Mouse (Mus musculus): Measurements from ENCODE around the gene Endog. TPM values are rescaled to one million over a fixed set of nuclear protein-coding genes. Genes with fewer than 3 reads are reported as not detected.
A peak's percentile ranks its signal among the peaks of the same experiment; 100 is the strongest.

Gene Endog
- polyA plus RNA-seq, 1 experiment from 2014 or later, result 43.2 TPM

DNA sequence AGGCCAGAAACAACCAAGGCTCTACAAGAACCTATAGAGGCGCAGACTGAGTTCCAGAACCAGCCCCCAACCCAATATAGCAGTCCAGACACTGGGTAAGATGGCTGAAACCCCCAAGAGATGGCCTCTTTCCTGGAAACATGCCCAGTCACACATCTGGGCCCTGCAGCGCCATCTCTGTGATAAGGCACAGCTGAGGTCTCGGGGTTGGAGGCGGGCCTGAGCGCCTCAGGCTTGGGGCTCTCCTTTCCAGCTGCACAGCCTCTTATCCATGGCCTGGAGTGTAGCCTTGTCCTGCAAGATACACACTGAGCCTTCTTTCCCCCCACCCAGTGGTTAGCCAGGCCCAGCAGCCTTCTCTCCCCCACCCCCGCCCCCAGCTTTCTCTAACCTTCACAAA is 14.0 kb downstream of the Endog start:
- Histone ChIP-seq H3K9ac (ENCODE audit: low read length) (no peak overlapping the region), H3K36me3 (ENCODE audit: control insufficient read depth, insufficient read depth, low read length) (0 out of 2 replicates have a peak, but pooled peaks cover 9% of the 10 kb centered on the region), H3K4me2 (ENCODE audit: low read length) (no peak overlapping the region), H3K9me3 (ENCODE audit: control insufficient read depth, low read length) (peaks cover 6% of the 10 kb centered on the region; the same call in 1 of the 2 replicates), H3K27ac (replicated peaks in 1 of 2; ENCODE audit: control insufficient read depth in 1 of 2, insufficient read depth in 1 of 2, low read depth in 2 of 2, low read length in 2 of 2) (no peak overlapping the region), H3K4me3 (ENCODE audit: control insufficient read depth in 1 of 2, insufficient read depth in 1 of 2, low read depth in 1 of 2, low read length in 2 of 2) (no peak overlapping the region), H3K27me3 (ENCODE audit: control insufficient read depth, insufficient read depth, low read length) (no peaks in the 10 kb centered on the region), H3K4me1 (ENCODE audit: control insufficient read depth in 2 of 2, insufficient read depth in 2 of 2, low read length in 2 of 2) (no peaks in the 10 kb centered on the region)
- no peak for ATAC-seq (ENCODE audit: insufficient number of reproducible peaks, insufficient read depth, low FRiP score, low read depth)
- WGBS, result 66% methylated on average over 6 of the region's 6 CpGs

DNA sequence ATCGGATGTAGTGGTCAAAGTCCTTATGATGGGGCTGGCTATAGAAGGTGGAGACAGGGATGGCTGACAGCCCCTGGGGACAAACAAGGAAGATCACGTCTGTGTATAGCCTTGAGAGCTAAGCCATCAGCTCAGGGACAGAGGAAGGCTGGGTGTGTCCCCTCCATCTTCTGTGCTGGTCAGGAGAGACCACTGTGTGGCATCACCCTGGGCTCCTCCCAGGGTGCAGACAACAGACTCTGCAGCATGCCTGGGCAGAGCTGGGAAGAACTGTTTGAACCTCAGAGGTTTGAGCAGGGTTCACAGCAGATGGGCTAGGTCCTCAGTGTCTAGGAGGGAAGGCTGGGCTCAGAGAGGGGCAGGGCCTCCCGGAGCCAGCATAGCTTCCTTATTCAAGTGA is 14.4 kb downstream of the Endog start:
- no peaks in the 10 kb centered on the region for H3K4me1 ChIP-seq (ENCODE audit: control insufficient read depth in 2 of 2, insufficient read depth in 2 of 2, low read length in 2 of 2)
- 74% methylated on average over 3 of the region's 3 CpGs for WGBS
- H3K9me3 ChIP-seq (ENCODE audit: control insufficient read depth, low read length), result peaks cover 6% of the 10 kb centered on the region; the same call in 1 of the 2 replicates
- no peak overlapping the region for H3K4me2 ChIP-seq (ENCODE audit: low read length)
- no peaks in the 10 kb centered on the region for H3K27me3 ChIP-seq (ENCODE audit: control insufficient read depth, insufficient read depth, low read length)
- no peak overlapping the region for H3K27ac ChIP-seq (replicated peaks in 1 of 2; ENCODE audit: control insufficient read depth in 1 of 2, insufficient read depth in 1 of 2, low read depth in 2 of 2, low read length in 2 of 2)
- H3K36me3 ChIP-seq (ENCODE audit: control insufficient read depth, insufficient read depth, low read length), result 0 out of 2 replicates have a peak, but pooled peaks cover 9% of the 10 kb centered on the region
- no peak overlapping the region for H3K9ac ChIP-seq (ENCODE audit: low read length)
- ATAC-seq (ENCODE audit: insufficient number of reproducible peaks, insufficient read depth, low FRiP score, low read depth), result no peak
- no peak overlapping the region for H3K4me3 ChIP-seq (ENCODE audit: control insufficient read depth in 1 of 2, insufficient read depth in 1 of 2, low read depth in 1 of 2, low read length in 2 of 2)

DNA sequence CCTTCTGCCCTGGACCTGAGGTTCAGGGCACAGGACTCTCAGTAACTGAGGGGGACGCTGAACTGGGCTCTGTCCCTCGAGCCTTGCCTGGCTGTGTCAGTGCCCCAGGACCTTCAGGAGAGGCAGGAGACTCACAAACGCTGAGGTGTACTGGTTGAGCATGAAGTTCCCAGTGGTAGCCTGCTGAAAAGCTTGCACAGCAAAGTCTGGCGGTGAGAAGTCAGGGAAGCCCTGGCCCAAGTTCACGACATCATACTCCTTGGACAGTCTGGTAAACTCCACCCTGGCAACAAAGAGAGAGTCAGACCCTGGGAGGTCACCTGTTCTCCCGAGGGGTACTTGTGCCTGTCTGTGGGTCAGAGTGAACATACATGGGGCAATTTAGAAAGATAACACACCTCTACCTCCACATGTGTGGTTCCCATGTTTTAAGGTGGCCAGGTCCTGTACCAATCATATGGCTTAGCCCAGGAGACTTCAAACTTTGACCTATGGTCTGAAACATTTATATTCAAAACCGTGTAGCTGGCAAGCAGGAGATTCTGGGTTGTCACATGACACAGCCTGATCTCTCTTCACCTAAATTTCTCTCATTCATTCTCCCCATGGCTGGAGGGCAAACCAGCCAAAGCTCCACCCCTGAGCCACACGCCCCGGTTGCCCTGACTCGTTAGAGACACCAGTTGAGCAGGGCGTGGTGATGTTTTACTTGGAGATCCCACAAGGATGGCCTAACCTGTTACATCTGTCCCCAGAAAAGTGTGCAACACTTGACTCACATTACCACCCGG is 20.7 kb downstream of the Endog start:
- 86% methylated on average over 12 of the region's 12 CpGs for WGBS

DNA sequence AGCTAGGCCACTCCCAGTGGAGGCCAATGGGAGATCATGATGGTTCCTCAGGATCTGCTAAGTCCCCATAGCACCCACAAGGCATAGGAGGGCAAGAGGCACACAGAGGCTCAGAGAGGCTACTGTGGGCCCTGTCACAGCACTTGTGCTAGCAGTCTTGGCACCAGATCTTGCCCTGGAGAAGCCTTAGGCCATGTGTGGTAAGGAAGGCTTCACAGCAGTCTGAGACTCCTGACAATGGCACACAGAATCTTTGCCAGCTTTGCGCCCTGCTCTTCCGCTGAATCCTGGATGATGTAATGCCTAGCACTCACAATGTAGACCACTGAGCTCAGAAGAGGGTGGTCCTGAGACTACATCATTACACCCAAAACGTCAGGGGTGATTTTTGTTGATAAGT is 23.4 kb downstream of the Endog start:
- Histone ChIP-seq H3K9me3 (ENCODE audit: control insufficient read depth, low read length) (no peaks in the 10 kb centered on the region), H3K36me3 (ENCODE audit: control insufficient read depth, insufficient read depth, low read length) (no peaks in the 10 kb centered on the region), H3K27me3 (ENCODE audit: control insufficient read depth, insufficient read depth, low read length) (no peaks in the 10 kb centered on the region), H3K4me3 (ENCODE audit: control insufficient read depth in 1 of 2, insufficient read depth in 1 of 2, low read depth in 1 of 2, low read length in 2 of 2) (no peak overlapping the region), H3K27ac (replicated peaks in 1 of 2; ENCODE audit: control insufficient read depth in 1 of 2, insufficient read depth in 1 of 2, low read depth in 2 of 2, low read length in 2 of 2) (no peak overlapping the region), H3K4me1 (ENCODE audit: control insufficient read depth in 2 of 2, insufficient read depth in 2 of 2, low read length in 2 of 2) (peaks cover 0 to under 1% of the 10 kb centered on the region in 2 experiments; a peak in 1 of 4 replicates), H3K9ac (ENCODE audit: low read length) (no peak overlapping the region), H3K4me2 (ENCODE audit: low read length) (no peak overlapping the region)
- ATAC-seq (ENCODE audit: insufficient number of reproducible peaks, insufficient read depth, low FRiP score, low read depth), result no peak
- WGBS, result 71% methylated on average over 3 of the region's 3 CpGs

More for the DNA sequence above, 20.7 kb downstream of the Endog start:
- no peak for ATAC-seq (ENCODE audit: insufficient number of reproducible peaks, insufficient read depth, low FRiP score, low read depth)
- Histone ChIP-seq H3K27ac (replicated peaks in 1 of 2; ENCODE audit: control insufficient read depth in 1 of 2, insufficient read depth in 1 of 2, low read depth in 2 of 2, low read length in 2 of 2) (no peak overlapping the region), H3K4me2 (ENCODE audit: low read length) (no peak overlapping the region), H3K27me3 (ENCODE audit: control insufficient read depth, insufficient read depth, low read length) (no peaks in the 10 kb centered on the region), H3K36me3 (ENCODE audit: control insufficient read depth, insufficient read depth, low read length) (no peaks in the 10 kb centered on the region), H3K9ac (ENCODE audit: low read length) (no peak overlapping the region), H3K4me1 (ENCODE audit: control insufficient read depth in 2 of 2, insufficient read depth in 2 of 2, low read length in 2 of 2) (no peaks in the 10 kb centered on the region), H3K9me3 (ENCODE audit: control insufficient read depth, low read length) (no peaks in the 10 kb centered on the region), H3K4me3 (ENCODE audit: control insufficient read depth in 1 of 2, insufficient read depth in 1 of 2, low read depth in 1 of 2, low read length in 2 of 2) (no peak overlapping the region)

DNA sequence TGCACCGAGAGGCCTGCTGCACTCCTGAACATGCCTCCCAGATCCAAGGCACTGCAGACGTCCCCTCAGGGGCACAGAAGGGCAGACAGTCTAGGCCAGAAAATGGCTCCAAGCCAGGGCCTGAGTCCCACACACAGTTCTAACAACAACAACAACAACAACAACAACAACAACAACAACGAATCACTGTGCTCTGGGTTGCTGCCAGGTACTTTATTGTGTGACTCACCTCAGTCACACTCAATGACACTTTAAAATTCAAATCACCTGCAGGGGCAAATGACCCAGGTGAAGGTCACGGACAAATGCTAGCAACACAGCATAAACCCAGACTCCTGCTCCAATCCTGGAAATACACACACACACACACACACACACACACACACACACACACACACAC is 26.7 kb downstream of the Endog start:
- Histone ChIP-seq H3K4me2 (ENCODE audit: low read length) (no peak overlapping the region), H3K9me3 (ENCODE audit: control insufficient read depth, low read length) (no peaks in the 10 kb centered on the region), H3K36me3 (ENCODE audit: control insufficient read depth, insufficient read depth, low read length) (no peaks in the 10 kb centered on the region), H3K27ac (replicated peaks in 1 of 2; ENCODE audit: control insufficient read depth in 1 of 2, insufficient read depth in 1 of 2, low read depth in 2 of 2, low read length in 2 of 2) (no peak overlapping the region), H3K4me1 (ENCODE audit: control insufficient read depth in 2 of 2, insufficient read depth in 2 of 2, low read length in 2 of 2) (peaks cover 2 to 13% of the 10 kb centered on the region in 2 experiments; a peak in 3 of 4 replicates), H3K9ac (ENCODE audit: low read length) (no peak overlapping the region), H3K27me3 (ENCODE audit: control insufficient read depth, insufficient read depth, low read length) (no peaks in the 10 kb centered on the region), H3K4me3 (ENCODE audit: control insufficient read depth in 1 of 2, insufficient read depth in 1 of 2, low read depth in 1 of 2, low read length in 2 of 2) (no peak overlapping the region)
- WGBS, result 51% methylated on average over 4 of the region's 4 CpGs
- ATAC-seq (ENCODE audit: insufficient number of reproducible peaks, insufficient read depth, low FRiP score, low read depth), result peak; percentile 13; the same call in 1 of the 2 replicates

DNA sequence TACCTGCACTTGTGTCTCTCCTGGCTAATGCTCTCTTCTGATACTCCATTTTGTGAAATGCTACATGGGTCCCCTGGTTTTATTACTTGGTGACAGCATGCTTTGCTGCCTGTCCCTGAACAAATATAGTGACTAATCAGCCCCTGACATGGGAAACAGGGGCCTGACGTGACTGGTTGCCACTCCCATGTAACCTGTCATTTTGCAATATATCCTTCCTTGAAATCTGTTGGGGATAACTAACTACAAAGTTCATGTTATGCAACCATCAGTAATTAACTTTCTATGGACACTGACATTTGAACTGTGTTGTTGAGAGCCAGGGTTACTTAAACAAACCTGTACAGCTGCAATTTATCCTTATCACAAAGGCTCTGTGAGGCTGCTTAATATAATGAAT is 28.7 kb downstream of the Endog start:
- Histone ChIP-seq H3K4me1 (ENCODE audit: control insufficient read depth in 2 of 2, insufficient read depth in 2 of 2, low read length in 2 of 2) (peaks cover 2 to 19% of the 10 kb centered on the region in 2 experiments; a peak in 3 of 4 replicates), H3K4me2 (ENCODE audit: low read length) (peak overlapping the region; percentile 11; the same call in 1 of the 2 replicates), H3K4me3 (ENCODE audit: control insufficient read depth in 1 of 2, insufficient read depth in 1 of 2, low read depth in 1 of 2, low read length in 2 of 2) (no peak overlapping the region), H3K27me3 (ENCODE audit: control insufficient read depth, insufficient read depth, low read length) (no peaks in the 10 kb centered on the region), H3K9ac (ENCODE audit: low read length) (no peak overlapping the region; the same call in 1 of the 2 replicates), H3K27ac (replicated peaks in 1 of 2; ENCODE audit: control insufficient read depth in 1 of 2, insufficient read depth in 1 of 2, low read depth in 2 of 2, low read length in 2 of 2) (0 out of 4 replicates have a peak overlapping the region, but pooled peaks of 1 of the 2 experiments have one; percentile 37), H3K9me3 (ENCODE audit: control insufficient read depth, low read length) (no peaks in the 10 kb centered on the region), H3K36me3 (ENCODE audit: control insufficient read depth, insufficient read depth, low read length) (no peaks in the 10 kb centered on the region)
- no peak for ATAC-seq (ENCODE audit: insufficient number of reproducible peaks, insufficient read depth, low FRiP score, low read depth)
- WGBS, result 32% methylated on average over 1 of the region's 1 CpGs

DNA sequence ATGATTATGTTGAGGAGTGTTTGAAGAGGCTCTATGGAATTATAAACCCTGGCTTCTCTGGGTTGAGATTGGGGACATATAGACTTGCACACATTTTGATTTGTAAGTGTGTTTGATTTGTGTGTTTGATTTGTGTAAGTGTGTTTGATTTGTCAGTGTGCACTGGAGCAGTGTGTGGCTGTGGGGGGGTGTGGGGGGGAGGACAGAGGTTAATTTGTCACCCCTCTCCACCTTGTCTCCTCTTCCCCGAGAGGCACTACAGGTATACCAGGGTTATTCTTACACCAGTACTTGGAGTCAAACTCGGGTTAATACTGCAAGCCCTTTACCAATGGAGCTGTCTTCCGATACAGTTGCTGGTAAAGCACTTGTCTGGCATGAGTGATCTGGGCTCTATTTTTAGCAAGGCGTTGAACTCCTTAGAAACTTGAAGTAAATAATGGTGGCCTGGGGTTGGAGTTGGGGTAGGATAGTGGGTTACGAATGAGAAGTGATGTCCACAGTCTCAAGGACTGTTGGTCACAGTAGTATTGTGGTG is 29.2 kb downstream of the Endog start:
- Histone ChIP-seq H3K36me3 (ENCODE audit: control insufficient read depth, insufficient read depth, low read length) (no peaks in the 10 kb centered on the region), H3K9me3 (ENCODE audit: control insufficient read depth, low read length) (no peaks in the 10 kb centered on the region), H3K4me3 (ENCODE audit: control insufficient read depth in 1 of 2, insufficient read depth in 1 of 2, low read depth in 1 of 2, low read length in 2 of 2) (no peak overlapping the region), H3K27ac (replicated peaks in 1 of 2; ENCODE audit: control insufficient read depth in 1 of 2, insufficient read depth in 1 of 2, low read depth in 2 of 2, low read length in 2 of 2) (0 out of 4 replicates have a peak overlapping the region, but pooled peaks of 1 of the 2 experiments have one; percentile 37), H3K27me3 (ENCODE audit: control insufficient read depth, insufficient read depth, low read length) (no peaks in the 10 kb centered on the region), H3K4me1 (ENCODE audit: control insufficient read depth in 2 of 2, insufficient read depth in 2 of 2, low read length in 2 of 2) (peaks cover 2 to 19% of the 10 kb centered on the region in 2 experiments; a peak in 3 of 4 replicates), H3K4me2 (ENCODE audit: low read length) (peak overlapping the region; percentile 11; the same call in 1 of the 2 replicates), H3K9ac (ENCODE audit: low read length) (no peak overlapping the region)
- no peak for ATAC-seq (ENCODE audit: insufficient number of reproducible peaks, insufficient read depth, low FRiP score, low read depth)
- WGBS, result 29% methylated on average over 5 of the region's 5 CpGs
